Mouse (Mus musculus) heart, adult 18-20 months (tissue): ENCODE data around the gene Jag1. TPM values are rescaled to one million over a fixed set of nuclear protein-coding genes. Genes with fewer than 3 reads are reported as not detected.

Source experiments
- DNase-seq, 2 experiments: peaks; one replicate each; pipeline ENCODE4 v3.0.0; 2021 to 2022; ENCODE audit warnings: mixed read lengths in 1 of 2
- total RNA-seq, 2 experiments: library from RNA; stranded (reverse); gene quantifications; 2 replicates each; pipeline ENCODE4 v1.2.3; 2021

The Jag1 gene
- total RNA-seq, 2 experiments from 2014 or later = 7.1 to 9.1 TPM

DNA sequence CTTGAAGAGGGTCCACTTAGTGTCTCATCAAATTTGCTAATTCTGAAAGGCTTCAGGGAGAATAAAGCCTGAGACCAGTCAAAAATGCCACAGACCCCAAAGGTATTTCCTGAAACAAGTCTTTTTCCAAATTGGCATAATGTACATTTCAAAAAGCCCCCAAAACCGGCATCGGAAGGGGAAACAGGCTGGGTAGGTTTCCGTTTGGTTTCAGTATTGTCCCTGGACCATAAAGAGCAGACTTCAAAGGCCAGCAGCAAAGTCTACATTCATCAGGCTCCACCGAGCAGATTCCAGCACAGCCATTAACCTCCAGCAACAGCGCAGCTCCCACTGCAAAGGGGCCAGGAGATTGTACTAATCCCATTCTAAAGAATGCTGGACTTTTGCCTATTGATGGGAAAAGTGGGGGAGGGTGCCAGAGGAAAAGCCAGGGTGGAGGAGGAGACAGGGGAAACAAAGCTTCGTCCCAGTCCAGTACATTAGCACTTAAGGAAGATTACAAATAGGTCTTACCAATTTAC is 17.2 kb downstream of the Jag1 start:
- no peak for DNase-seq

DNA sequence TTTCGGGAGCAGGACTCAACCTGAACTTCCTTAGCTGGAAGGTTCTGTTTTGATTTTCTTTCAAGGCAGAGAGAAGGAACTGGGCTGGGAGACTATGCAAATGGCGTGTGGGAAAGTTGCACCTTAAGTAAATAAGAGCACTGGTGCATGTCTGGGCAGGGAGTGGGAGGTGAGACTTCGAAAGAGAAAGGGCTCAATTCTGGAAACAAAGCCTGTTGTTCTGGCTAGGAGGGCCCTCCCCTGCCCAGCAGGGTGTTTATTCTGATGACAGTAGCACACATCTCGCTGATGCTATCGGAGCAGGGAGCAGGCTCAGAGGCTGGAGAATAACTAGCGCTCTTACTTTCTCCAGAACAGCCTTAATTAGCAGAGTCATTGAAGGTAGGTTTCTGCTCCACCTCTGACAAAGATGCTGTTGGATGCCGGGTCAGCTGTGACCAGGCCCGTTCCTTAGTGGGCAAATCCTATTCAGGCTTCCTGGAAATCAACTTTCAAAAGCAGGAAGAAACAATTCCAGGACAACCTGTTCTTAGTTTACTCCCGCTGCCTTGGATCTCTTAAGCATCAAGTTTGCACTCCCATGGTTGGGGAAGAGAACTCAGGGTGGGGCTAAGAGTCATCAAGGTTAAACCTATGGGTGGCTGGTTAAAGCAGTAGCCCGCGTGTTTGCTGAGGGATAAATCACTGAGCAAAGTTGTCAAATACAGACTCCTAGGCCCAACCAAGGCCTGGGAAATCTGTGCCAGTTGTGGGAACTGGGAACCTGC is 18.0 kb downstream of the Jag1 start:
- no peak for DNase-seq

DNA sequence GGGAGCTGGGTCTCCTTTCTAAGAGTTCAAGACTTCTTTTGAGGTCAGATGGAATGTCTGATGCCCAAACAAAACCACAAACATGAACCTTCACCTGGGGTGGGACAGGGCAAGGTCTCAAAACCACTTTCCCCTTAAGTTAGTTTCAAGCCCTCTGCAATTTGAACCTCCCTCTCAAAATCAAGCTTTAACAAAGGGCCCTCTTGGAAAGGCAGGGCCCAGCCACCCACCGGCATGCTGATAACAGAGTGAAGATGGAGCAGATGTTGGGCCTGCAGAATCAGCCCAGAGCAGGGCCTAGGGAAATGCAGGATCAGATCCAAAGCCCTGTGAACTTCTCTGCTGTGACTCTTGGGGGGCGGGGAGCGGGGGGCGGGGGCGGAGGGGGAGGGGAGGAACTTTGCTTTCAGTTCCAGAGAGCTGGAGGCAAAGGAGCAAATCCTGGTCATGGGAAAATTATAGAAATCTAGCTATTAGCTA is 19.4 kb downstream of the Jag1 start:
- DNase-seq = no peak

DNA sequence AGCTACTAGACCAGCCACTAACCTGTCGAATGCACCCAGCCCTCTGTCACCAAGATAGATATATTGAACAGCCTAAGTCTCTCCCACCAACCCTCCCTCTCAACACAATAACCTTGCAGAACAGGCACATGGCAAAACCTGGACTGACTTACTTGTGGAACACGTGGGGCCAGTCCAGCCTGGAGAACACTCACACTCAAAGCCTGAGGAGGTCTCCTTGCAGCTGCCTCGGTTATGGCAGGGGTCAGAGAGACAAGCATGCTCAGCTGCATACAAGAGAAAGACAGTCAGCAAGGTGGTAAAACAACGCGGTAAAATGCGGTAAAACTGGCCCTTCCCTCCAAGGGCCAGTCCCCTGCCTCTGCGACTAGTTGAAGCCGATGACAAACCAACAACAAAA is 22.1 kb downstream of the Jag1 start:
- DNase-seq = no peak

DNA sequence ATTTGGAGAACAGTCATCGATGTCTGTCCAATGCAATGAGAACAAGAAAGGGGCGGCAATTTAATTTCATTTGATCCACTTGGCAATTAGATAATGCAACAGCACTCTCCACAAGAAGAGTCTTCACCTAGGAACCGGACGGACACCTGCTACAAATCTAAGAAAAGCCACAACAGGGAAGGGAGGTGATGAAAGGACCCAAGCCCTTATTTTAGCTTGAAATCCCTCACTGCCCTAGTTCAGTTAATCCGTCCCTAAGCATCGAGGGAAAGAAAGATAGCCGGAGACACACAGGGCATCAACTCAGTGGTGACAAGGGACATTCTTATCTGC is 23.2 kb downstream of the Jag1 start:
- DNase-seq = no peak

DNA sequence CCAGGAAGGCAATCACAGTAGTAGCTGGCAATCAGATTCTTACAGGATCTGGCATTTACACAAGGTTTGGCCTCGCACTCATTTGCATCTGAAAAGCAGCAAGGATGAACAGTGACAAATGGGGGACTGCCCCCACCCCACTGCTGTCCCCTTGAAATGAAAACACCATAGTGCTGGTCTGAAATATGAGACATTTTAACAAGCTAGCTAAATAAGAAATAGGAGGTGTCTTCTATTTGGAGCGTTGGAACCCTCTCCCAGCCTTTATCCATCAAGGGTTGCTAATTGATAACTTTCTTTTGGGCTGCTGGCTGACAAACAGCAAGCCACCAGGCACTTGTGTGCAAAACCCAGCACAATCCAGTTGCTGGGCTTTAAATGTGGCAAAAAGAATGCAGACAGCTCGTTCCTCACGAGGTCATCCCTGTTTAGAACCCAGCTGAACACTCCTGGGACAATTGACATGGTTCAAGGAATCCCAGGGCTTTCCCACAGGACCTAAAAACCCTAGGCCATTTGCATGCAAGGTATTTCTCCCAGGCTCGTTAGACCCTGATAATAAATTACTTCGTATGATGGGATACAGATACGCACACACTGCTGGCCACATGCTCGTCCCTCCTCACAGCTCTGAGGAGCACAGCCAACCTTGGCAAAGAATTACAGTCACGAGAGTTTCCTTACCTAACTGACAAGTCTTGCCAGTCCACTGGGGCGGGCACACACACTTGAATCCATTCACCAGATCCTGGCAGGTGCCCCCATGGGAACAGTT is 23.7 kb downstream of the Jag1 start:
- DNase-seq = no peak

DNA sequence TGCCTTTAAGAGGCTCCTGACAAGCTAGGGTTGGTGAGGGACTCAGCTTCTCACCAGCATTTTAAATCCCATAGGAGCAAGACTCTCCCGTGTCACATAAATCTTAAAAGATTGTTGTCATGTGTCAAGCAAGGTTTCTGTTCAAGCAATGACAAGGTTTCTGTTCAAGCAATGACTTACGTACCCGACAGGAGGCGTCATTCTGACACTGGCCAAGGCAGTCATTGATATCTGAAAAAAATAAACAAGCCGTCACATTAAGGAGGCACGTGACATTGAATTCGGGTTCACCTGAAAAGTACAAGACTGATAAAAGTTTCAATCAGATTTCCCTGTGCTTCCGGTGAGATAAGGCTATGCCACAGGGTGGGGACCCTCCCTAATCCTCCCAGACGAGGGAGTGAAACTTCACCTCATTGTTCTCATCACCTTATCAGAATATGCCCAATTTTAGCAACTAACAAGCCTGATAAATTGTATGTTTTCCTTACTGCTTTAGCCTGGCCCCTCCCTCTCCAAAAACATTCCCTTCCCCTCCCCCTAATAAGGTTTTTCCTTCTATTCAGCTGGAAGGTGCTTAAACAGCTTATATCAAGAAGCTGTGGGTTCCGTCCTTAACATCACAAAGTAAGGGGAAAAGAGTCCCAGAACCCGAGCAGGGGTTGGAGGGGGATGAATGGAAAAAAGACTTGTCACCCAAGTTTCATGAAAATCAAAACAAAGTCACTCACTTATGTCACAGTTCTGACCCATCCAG is 24.5 kb downstream of the Jag1 start:
- DNase-seq = no peak

DNA sequence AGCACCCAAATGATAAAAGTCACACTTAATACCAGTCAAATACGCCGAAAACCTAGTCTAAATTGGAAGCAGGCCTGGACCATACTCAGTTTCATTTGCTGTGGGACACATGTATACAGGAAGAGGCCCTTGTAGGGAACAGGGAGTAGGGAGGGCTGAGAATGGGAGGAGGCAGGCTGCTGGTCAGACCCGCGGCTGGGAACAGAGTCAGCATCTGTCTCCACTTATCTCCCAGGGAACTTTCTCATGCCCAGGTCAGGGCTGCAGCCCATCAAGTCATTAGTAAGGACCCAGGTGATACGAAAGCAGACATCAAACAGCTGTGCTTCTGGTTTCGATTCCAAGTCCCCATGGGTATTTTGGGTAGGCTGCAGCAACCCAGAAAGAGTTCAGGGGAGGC is 28.7 kb downstream of the Jag1 start:
- DNase-seq = no peak

DNA sequence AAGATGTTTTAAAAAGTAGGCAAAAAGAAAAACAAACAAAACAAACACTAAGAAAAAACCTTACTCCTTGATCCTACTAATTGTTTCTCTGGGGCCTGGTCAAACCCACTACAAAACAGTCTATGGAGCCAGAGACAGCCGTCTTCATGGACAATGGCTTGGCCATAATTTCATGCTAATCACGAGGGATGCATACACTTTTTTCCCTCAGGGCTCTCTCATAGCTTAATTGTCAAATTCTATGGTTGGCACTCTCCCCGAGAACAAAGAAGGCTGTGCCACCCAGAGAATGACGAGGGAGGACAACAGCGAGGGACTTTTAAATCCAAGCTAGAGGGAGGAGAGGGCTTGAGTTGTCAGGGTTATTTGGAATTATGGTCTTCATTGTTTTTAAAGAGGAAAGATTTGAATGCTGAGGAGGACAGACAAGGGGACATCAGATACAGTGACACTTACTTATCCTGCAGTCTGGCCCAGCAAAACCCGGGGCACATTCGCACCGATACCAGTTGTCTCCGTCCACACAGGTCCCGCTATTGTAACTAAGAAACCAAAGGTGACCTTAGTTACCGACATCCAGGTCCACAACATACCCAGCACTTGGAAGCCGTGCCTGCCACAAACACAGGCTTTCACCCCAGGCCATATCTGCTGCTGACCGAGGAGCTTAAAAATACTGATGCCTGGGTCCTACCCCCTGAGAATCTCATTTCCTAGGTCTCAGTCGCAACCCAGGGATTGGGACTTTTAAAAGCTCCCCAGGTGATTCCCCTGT is 29.6 kb downstream of the Jag1 start:
- DNase-seq = no peak

DNA sequence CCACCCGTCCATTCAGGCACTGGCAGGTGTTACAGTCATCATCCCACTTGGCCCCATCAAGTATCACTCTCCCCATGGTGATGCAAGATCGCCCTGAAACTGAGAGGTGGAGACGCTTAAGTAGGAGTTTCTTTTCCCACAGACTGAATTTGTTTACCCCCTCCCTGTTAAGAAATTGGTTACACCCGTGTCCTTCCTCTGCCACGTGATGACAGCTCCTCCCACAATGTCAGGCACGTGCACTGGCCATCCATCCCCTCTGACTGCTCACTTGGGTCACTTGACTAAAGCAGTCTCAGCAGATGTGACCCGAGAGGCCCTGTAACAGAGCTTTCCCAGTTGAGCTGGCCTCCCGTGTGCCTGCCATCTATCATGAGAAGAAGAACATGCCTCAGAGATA is 31.2 kb downstream of the Jag1 start:
- peak; percentile 50 to 58 for DNase-seq

DNA sequence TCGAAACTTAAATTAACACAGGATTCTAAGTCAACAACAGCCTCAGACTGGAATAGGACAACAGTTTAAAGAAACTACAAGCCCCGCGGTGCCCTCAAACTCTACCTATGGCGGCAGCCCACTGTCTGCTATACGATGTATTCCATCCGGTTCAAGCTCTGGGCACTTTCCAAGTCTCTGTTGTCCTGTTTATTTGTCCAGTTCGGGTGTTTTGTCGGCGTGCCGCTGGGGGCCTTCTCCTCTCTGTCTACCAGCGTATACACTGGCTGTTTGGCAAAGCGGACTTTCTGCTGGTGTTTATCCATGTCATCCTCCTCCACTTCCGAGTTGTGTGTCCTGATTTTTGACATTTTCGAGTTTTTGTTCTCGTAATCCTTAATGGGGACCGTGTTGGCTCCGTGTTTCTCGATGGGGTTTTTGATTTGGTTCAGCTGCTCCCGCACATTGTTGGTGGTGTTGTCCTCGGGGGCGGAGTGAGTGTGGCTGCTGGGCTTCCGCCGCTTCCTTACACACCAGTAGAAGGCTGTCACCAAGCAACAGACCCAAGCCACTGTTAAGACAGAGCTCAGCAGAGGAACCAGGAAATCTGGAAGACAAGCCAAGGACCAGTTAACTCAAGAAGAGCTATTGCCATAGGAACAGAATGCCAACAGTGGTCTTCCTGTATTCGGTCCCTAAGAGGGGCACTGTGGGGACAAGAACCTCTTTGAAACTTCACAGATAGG is 33.4 kb downstream of the Jag1 start:
- peak in 1 of 2 experiments; percentile 34 for DNase-seq

DNA sequence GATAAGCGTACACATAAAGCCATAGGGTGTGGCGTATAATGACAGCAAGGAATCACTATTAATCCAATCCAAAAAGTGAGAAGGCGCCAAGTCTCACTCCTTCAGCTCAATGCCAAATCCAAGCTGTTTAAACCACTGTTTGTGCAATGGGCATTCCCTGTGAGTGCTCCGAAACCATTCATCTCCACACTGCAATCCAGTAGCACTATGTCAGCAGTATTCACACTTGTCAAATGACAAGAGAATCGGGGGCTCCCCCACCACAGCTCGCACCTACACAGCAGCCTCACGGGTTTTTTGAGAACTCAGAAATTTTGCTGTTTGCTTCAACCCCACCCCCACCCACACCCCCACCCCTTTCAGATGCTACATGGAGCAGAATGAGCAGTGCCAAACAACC is 35.4 kb downstream of the Jag1 start:
- no peak for DNase-seq

DNA sequence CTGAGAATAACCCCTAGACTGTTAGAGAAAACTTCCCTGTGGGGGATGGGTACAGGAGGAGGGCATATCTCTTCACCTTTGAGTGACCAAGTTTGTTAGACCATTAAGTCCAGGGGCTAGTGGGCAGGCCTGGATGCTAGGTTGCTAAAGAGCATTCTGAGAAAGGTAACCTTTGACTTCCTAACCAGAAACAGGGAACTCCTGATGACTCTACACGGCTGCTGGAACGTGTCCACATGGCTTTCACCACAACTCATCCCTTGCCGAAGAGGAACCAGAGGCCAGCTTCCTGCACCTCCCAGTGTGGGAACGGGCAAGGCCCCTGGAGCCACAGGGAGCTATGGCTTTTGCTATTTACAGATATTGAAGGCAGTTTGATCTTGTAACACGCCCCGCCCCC is 36.0 kb downstream of the Jag1 start:
- peak; percentile 44 to 49 for DNase-seq

DNA sequence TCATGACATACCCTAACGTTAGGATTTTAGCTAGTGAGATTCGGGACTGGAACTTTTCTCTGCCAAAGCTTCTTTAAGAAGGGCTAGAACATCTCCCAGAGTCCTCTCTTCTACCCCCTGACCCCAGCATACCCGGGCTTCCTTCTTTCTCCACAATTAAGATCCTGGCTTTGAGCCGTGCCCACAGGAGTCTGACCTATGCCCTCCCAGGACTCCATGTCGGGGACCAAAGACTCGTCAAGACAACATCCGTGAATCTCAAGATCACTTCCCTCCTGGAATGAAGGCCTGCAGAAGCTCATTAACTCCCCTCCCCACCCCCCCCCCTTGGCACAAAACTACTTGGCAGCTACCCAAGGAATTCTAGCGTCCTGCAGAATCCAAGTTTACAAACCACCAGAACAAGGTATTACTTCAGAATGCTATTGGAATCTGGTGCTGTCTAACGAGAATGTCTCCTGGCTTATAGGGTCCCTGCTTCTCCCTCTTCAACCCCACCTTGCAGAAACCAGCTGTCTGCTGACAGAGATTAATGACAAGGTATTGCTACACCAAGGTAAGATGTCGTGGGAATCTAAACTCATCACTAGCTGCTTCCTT is 36.6 kb downstream of the Jag1 start:
- DNase-seq = no peak

DNA sequence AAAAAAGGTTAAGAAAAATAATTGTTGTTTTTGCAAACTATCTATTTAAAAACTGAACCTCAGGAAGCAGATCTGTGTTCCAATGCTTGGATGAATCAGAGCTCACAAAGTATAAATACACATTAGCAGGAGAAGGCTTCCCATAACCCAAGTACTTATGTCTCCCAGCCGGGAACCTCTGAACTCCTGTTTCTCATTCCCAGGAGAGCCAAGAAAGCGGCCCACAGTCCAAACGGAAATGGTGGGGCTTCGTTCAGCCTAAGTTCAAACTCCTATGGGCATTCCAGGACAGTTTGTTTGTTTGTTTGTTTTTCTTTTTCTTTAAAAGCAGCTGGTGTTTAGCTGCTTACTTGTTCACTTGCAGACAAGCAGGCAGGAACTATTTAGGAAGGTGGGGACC is 37.7 kb downstream of the Jag1 start:
- peak in 1 of 2 experiments; percentile 37 for DNase-seq

DNA sequence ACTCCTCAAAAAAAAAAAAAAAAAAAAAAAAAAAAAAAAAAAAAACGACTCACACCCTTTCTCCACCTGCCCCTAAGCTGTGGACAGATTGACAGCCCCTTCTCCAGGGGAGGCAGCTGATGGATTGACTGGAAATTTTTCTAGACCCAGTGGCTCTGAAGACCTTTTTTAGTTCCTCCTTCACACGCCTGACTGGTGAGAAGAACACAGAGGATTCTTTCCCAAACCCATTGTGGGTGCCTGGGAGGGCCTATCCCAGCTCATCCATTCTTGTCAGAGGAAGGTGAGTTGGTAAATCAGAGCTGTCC is 42.2 kb downstream of the Jag1 start:
- DNase-seq = no peak

DNA sequence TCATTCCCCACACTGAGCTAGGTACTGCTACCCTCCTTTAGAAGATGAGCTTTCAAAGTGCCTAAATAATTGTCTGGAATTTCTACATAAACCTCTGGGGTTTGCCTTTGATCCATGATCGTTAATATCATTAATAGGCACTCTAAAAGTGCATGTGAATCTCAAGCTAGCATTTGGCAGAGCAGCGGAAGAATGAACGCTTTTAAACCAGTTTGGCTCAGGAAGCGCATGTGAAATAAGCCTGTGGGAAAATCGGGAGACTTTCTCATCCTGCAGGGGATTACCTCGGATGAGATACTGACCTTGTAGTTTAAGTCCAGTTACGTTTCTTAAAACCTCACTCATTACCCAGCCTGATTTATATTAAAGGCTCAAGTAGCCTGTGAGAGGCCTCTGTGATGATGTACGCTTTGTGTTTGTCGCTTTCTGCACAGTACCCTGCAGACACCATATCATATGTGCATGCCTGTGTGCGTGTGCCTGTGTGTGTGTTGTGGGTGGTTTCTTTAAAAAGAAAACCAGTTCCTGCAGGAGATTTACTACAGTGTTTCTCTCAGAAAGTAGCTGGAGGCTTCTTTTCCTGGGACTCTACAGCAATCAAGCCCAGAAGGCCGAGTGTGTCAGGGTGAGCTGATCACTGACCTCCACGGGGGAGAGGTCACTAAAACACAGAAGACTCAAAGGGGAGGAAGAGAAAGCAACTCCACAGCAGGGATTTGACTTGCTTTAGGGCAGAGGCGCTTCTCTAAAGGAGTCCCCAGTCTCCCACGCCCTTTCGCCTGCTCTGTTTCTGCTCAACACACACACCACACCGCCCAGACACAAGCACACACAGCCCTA is 42.8 kb downstream of the Jag1 start:
- no peak for DNase-seq

DNA sequence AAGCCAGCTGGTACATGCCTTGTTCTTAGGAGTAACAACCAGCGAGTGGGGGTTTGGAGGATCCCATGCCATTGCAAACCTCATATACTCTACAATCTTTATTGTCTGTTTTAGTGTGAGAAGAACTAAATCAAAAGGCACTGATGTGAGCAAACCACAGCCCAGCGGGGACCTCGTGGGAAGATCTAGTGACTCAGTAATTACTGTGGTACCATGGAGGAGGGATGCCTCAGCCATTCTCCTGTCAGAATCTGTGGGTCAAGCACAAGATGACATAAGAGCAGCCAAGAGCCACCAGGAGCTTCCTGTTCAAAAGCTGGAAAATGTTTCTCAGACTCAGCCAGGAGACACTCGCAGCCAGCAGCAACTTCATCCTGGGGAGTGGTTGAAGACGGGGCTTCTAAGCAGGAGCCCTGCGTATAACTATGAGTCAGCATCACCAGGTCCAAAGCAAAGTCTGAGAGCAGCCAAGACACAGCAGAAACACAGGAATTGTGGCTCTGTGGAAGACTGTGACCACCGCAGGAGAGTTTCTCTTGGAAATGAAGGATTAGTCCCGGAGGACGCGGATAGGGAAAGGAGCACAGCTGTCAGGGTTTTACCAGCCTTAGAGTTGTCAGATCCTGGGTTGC is 48.8 kb downstream of the Jag1 start:
- DNase-seq = peak; percentile 58 to 77

DNA sequence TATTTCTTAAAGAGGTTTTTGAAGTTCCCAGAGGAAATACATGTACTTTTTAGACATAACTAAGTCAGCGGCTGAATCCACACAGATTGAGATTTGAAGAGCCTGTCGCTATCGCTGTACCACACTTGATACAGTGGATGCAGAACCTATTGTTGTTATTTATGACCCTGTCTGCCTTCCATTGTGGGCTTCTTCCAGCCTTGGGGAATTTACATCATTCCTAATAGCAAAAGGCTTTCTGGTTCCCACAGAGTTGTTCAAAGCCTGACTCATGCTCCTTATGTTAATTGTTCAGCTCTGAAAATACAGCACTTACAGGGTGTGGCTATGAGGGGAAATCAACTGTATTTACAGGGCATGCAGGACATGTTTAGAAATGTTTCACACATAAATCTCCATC is 51.9 kb downstream of the Jag1 start:
- DNase-seq = no peak

DNA sequence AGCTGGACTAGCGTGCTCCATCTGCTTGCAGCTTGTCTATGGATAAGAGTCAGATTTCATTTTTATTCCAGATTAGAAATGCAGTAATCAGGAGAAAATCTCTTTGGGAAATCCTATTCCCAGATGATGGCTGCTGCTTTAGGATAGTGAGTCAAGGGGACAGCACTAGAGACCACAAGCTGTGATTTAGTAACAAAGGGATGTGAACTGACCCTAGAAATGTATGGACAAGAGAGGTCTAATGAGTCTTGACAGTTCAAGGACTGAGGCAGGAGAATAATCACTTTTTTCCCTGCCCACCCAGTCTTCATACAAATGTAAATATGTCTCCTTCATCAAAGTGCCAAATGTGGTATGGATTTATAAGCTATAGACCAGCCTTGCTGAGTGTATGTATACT is 52.6 kb downstream of the Jag1 start:
- DNase-seq = no peak
